Mouse (Mus musculus) gastrocnemius, postnatal 36 days (tissue): ENCODE measurements around the gene Ankrd35. TPM values are rescaled to one million over a fixed set of nuclear protein-coding genes. Genes with fewer than 3 reads are reported as not detected.
"Not testable (repeated sequence)": the region's sequence is repeated elsewhere in the genome, so short reads cannot be mapped to it uniquely, and the experiment has no call there.

Experiments used
- DNase-seq, 2 experiments: peaks; one replicate each; pipeline ENCODE4 v3.0.0; 2022
- intact Hi-C: fragments of 180-260 bp; cut with DNase I; formaldehyde crosslinking; loops from one replicate; pipeline ENCODE4 v1.15.1; 2025
- long read RNA-seq, 2 experiments: library from polyadenylated mRNA; stranded (forward); transcript quantifications; one replicate each; pipeline ENCODE4 v2.0.0; 2021
- total RNA-seq, 2 experiments: library from RNA; stranded (reverse); gene quantifications; 2 replicates each; pipeline ENCODE4 v1.2.3; 2021

The Ankrd35 gene
- under 1 TPM; 0.35 to 0.92 TPM for total RNA-seq
- long read RNA-seq, experiment 1, partial matches to known transcripts: 0 of 9 reads
- long read RNA-seq, experiment 1, other reads (novel, unspliced or antisense): 9 of 9 reads
- long read RNA-seq, experiment 2, partial matches to known transcripts: 0 of 7 reads
- long read RNA-seq, experiment 2, other reads (novel, unspliced or antisense): 7 of 7 reads

GRCm38 (mm10) chr3:96669727-96670468 lies at the start of gene Ankrd35:
TSS of gene Ankrd35 (plus strand) at chr3:96670131.
- peak; percentile 68 to 73 for DNase-seq
- intact Hi-C loops: no loop called here

GRCm38 (mm10) chr3:96623201-96623600 lies 46.7 kb upstream of the Ankrd35 start:
- intact Hi-C loops: no loop called here
- DNase-seq: no peak

- intact Hi-C loops: no loop called here
- peak; percentile 93 to 95 for DNase-seq
Observed at GRCm38 (mm10) chr3:96629729-96630600, 40.0 kb upstream of the Ankrd35 start, which contains the start of gene Rbm8a. TSS of gene Rbm8a (plus strand) at chr3:96629933.

- intact Hi-C loops: no loop called here
- no peak for DNase-seq
Observed at GRCm38 (mm10) chr3:96632058-96632457, 37.9 kb upstream of the Ankrd35 start.

- no peak for DNase-seq
- intact Hi-C loops: no loop called here
Observed at GRCm38 (mm10) chr3:96634015-96634414, 35.9 kb upstream of the Ankrd35 start.

GRCm38 (mm10) chr3:96634928-96635879 lies 34.7 kb upstream of the Ankrd35 start, which contains the start of the genes Pex11b and Gm42957:
TSS of gene Pex11b (plus strand) at chr3:96635376.
TSS of gene Gm42957 (plus strand) at chr3:96635474.
- intact Hi-C loops: loop anchor here (5.0 kb wide), 2 partner anchors 38 to 53 kb away; partner anchors contain the start of gene Ankrd34a
- DNase-seq: peak; percentile 81 to 84

GRCm38 (mm10) chr3:96635906-96636305 lies 34.0 kb upstream of the Ankrd35 start:
- intact Hi-C loops: loop anchor here (2.0 to 5.0 kb wide), 3 partner anchors 39 to 89 kb away; partner anchors contain the start of gene Ankrd34a

GRCm38 (mm10) chr3:96636448-96636847 lies 33.5 kb upstream of the Ankrd35 start:
- DNase-seq: no peak
- intact Hi-C loops: loop anchor here (2.0 to 5.0 kb wide), 3 partner anchors 39 to 90 kb away; partner anchors contain the start of gene Ankrd34a

More at GRCm38 (mm10) chr3:96635906-96636305, 34.0 kb upstream of the Ankrd35 start:
- no peak for DNase-seq

GRCm38 (mm10) chr3:96639219-96639618 lies 30.7 kb upstream of the Ankrd35 start:
- peak; percentile 48 to 51 for DNase-seq
- intact Hi-C loops: loop anchor here (5.0 kb wide), 2 partner anchors 42 to 57 kb away; partner anchors contain the start of gene Ankrd34a

GRCm38 (mm10) chr3:96645018-96645649 lies 24.8 kb upstream of the Ankrd35 start, which contains the start of gene Itga10:
TSS of gene Itga10 (plus strand) at chr3:96645584.
- intact Hi-C loops: no loop called here
- DNase-seq: peak; percentile 28 to 44

- intact Hi-C loops: no loop called here
- DNase-seq: no peak
Observed at GRCm38 (mm10) chr3:96647365-96647764, 22.6 kb upstream of the Ankrd35 start.

GRCm38 (mm10) chr3:96660901-96661300 lies 9.0 kb upstream of the Ankrd35 start:
- no peak for DNase-seq
- intact Hi-C loops: loop anchor here (1.0 kb wide), 1 partner anchor 30 kb away; no protein-coding TSS in a partner anchor

- DNase-seq: no peak
- intact Hi-C loops: no loop called here
Observed at GRCm38 (mm10) chr3:96662731-96663316, 7.1 kb upstream of the Ankrd35 start.

GRCm38 (mm10) chr3:96663432-96664239 lies 6.3 kb upstream of the Ankrd35 start:
- peak; percentile 80 to 85 for DNase-seq
- intact Hi-C loops: no loop called here

- intact Hi-C loops, DNase-seq: not testable (repeated sequence)
Observed at GRCm38 (mm10) chr3:96665732-96666363, 4.1 kb upstream of the Ankrd35 start.

GRCm38 (mm10) chr3:96666916-96667315 lies 3.0 kb upstream of the Ankrd35 start:
- no peak for DNase-seq
- intact Hi-C loops: no loop called here

GRCm38 (mm10) chr3:96667316-96667715 lies 2.6 kb upstream of the Ankrd35 start:
- intact Hi-C loops: no loop called here
- DNase-seq: no peak
